Mouse (Mus musculus): Measurements from ENCODE around the gene Tmem209.
A peak's percentile ranks its signal among the peaks of the same experiment; 100 is the strongest.

Gene Tmem209

DNA sequence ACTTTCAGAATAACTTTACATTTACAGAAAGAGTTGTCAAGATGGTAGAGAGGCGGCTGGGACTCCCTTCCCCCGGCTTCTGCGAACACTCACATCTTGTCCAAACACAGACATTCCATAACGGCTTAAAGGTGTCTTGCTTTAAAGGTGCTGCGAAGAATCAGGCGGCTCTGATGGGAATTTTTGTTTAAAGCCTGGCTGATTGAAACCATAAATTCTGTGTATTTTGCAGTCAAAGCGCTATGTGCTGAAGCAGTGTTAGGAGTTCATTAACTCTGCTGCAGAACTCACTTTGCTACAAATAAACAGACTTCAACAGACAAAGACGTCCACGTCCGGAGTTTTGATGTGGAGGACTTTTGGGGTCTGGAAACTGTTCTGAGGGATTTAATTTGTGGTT lies 28.7 kb upstream of the Tmem209 start:
- DNase-seq: no peak

DNA sequence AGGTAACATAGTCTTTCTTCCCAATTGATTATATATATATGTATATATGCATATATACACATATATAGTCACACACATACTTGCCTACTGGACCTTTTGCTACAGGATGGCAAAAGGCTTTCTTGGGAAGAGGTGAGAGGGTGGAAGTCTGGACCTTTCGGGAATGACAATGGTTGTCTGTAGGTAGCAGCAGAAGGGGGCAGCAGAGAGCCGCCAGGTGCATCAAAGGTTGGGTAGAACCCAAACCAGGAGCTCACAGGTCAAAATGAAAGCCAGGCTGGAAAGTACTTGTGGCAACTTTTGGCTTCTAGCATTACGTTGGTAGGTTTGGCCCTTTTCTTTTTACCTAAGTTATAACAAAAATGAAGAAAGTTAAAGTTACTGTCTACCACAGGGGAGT lies 25.8 kb upstream of the Tmem209 start:
- DNase-seq: peak; percentile 72 to 73

DNA sequence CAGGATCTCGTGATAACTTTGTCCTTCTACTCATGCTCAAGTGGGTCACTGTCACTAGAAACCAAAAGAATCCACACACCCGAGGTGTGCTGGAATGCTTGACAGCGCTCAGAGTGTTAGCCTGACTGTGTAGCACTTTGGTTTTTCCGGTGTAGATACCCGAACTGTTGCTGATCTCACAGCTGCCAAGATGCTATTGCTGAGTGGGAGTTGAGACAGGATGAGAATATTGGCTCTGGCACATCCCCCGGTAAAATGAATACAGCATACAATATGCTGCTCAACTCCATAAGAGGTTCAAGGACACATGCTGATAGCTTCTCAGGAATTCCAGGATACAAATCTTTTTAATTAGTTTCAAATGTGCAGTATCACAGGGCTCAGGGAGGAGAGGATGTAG lies 19.2 kb upstream of the Tmem209 start:
- DNase-seq: no peak

- DNase-seq: peak; percentile 42 to 50
Observed at GRCm38 (mm10) chr6:30526586-30527515, 17.3 kb upstream of the Tmem209 start.

- no peak for DNase-seq
Observed at GRCm38 (mm10) chr6:30525456-30526332, 16.1 kb upstream of the Tmem209 start.

DNA sequence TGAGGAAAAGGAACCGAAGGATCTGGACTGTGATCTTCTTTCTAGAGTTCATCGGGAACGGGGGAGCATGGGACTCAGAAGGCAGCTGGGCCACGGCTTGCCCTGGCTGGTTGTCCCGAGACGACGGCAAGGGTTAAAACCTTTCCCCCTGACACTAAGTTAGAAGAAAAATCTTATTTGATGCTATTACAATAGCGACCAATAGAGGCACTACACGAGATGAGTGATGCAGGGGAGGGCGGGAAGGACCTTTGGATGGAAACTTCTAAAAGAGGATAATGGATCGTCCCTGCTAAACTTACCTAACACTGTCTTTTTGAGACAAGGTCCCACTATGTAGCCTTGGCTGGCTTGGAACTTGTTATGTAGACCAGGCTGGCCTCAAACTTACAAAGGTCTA lies 10.8 kb upstream of the Tmem209 start:
- no peak for DNase-seq

GRCm38 (mm10) chr6:30514242-30514641 lies 4.7 kb upstream of the Tmem209 start:
- no peak for DNase-seq

DNA sequence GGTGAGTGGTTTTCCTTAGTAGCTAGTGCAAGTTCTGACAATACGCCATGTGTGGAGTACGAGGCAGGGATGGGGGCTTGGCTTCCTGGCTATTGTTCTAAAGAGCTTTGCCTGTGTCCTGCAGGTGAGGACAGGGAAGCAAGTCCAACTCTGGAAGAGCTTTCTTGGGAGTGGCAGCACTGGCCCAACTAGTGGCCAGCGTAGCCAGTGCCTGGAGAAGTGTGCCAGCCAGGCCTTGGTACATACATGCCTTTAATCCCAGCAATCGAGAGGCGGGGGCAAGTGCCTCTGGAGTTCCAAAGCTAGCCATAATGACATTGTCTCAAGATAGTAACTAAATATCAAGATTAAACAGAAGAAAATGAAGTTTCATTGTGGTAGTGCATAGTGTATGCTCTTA lies 708 bp upstream of the Tmem209 start:
- peak in 1 of 2 experiments; percentile 25 for DNase-seq

DNA sequence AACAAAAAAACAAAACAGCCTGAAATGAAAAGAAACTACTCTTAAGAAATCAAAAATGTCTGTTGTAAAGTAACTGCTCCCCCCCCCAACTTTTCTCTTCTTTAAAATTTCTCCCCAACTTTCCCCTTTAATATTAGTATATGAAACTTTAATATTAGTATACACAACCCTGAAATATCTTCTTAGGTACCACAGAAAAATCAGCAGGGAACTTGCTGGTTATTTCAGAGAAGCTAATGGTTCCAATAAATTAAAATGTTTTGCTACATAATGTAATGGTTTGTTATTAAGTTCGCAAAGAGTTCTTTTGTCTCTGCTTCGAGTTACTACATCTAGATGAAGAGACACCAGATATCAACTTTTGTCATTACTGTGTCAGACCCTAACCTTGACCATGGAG lies 759 bp downstream of the Tmem209 start:
- no peak for DNase-seq

GRCm38 (mm10) chr6:30499049-30499448 lies 10.5 kb downstream of the Tmem209 start:
- no peak for DNase-seq

- DNase-seq: no peak
Observed at GRCm38 (mm10) chr6:30486504-30486903, 23.1 kb downstream of the Tmem209 start.

- no peak for DNase-seq
Observed at GRCm38 (mm10) chr6:30482908-30483307, 26.7 kb downstream of the Tmem209 start.

DNA sequence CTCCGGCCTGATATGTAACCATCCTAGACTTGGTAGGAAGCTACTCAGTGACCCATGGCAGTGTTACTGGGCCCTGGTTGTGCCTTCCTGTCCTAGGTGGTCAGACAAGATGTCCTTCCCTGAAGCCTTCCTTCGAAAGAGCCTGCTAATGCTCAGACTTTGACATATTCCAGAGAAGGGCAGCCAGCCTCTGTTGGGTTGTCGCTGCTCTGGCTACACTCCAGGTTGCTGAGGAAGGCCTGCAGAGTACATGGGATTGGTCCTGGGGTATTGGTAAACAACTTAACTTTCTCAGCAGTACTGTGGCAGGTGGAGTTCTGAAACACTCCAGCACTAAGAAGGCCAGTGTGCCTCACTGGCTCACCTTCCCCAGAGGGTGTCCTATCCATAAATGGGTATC lies 30.2 kb downstream of the Tmem209 start:
- peak; percentile 46 to 54 for DNase-seq

DNA sequence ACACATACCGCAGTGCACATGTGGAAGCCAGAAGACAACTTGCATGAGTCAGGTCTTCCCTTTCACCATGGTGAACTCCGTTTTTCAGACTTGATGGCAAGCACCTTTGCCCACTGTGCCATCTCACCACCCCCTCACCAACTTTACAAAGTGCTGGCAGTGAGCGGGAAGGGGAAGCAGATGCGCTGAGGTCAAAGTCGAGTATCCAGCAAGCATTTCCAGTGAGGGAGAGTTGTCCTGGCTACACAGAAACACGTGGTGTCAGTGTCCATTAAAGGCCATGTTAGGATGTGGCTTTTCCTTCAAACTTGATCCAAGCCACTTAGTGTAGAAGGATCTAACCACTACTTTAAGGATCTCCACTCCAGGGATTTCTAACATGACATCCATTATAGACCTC lies 31.8 kb downstream of the Tmem209 start:
- no peak for DNase-seq

GRCm38 (mm10) chr6:30477210-30477714 lies 32.3 kb downstream of the Tmem209 start:
- DNase-seq: peak; percentile 84 to 90

- peak; percentile 30 to 56 for DNase-seq
Observed at GRCm38 (mm10) chr6:30476025-30476765, 33.4 kb downstream of the Tmem209 start.

DNA sequence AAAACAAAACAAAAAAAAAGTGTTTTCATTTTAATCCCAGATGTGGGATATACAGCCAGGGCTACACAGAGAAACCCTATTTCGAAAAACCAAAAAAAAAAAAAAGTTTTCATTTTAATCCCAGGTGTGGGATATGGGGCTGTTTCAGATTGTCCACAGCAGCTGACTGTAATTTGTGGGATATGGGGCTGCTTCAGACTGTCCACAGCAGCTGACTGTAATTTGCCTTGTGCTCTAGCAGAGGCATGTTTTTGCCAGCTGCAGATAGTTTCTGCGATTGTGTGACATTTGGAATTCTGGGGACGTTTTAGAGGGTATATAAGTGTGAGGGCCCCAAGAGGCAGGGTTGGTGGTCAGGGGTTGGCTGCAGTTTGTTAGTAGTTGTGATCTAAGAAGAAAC lies 37.9 kb downstream of the Tmem209 start:
- no peak for DNase-seq

- DNase-seq: peak; percentile 95 to 96
Observed at GRCm38 (mm10) chr6:30469370-30469769, 40.2 kb downstream of the Tmem209 start.

DNA sequence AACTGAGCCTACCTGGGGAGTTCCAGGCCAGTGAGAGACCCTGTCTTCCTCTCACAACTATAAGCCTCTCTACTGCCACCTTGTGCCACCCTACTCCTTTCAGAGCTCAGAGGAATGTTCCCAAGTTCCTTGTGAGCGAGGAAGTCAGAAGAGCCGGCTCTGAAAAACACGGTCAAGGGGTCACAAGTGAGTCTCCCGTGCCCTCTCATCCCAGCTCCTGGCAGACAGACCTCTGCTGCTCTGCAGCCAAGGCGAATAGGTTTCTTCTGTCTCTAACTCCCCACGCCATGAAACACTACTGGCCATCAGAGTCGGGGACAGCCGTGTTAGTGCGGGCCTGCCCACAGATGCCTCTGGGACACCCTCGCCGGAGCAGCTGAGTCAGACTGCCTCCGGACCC lies 40.9 kb downstream of the Tmem209 start:
- peak; percentile 88 for DNase-seq

DNA sequence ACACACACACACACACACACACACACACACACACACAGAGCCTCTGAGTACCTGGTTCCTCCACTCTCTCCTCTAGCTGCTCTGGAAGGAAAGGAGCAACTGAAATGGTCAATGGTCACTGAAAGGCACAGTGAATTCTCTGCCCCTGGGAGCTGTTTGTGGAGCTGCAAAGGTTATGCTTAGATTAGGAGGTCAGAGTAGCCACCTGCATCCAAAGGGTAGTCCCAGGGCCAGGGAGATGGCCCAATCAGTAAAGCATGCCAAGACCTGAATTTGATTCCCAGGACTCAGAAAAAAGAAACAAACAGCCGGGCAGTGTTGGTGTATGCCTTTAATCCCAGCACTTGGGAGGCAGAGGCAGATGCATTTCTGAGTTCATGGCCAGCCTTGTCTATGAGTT lies 41.5 kb downstream of the Tmem209 start:
- DNase-seq: no peak

- no peak for DNase-seq
Observed at GRCm38 (mm10) chr6:30465586-30465985, 44.0 kb downstream of the Tmem209 start.

DNA sequence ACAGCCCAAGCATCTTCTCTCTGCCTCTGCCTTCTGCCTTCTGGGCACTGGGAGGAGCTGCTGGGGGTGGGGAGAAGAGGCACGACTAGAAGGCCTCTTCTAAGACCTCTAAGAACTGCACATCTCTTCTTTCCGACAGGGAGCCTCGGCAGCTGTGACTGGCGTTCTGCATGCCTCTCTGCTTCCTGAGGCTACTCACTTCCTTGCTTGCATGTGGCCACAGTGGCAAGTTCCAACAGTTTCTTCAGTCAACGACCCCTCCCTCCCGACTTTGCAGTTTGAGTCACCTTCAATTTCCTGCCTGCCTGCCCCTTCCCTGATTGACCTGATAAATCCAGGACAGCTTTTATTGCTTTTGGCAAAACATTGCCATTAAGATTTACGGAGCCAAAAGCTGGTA lies 46.8 kb downstream of the Tmem209 start:
- no peak for DNase-seq

Measured in cerebellum, postnatal 10 days (tissue).